Mouse (Mus musculus) hindbrain, embryonic 10.5 days (tissue): ENCODE measurements around the gene Nfkbil1. TPM values are rescaled to one million over a fixed set of nuclear protein-coding genes. Genes with fewer than 3 reads are reported as not detected.

Experiments
- DNase-seq: peaks from one replicate; pipeline ENCODE4 v3.0.0-alpha.2; 2017; ENCODE audit warnings: low spot score
- H3K27ac ChIP-seq: fragments of 300-500 bp; sonication (generic); 2 replicates; pipeline ENCODE4 v1.5.1; 2016; ENCODE audit warnings: mild to moderate bottlenecking, moderate library complexity
- H3K27me3 ChIP-seq: fragments of 300-500 bp; sonication (generic); 2 replicates; pipeline ENCODE4 v1.6.1; 2016; ENCODE audit warnings: mild to moderate bottlenecking; ENCODE audit not compliant: poor library complexity, insufficient read depth, severe bottlenecking
- H3K36me3 ChIP-seq: fragments of 300-500 bp; sonication (generic); 2 replicates; pipeline ENCODE4 v1.6.1; 2016; ENCODE audit warnings: mild to moderate bottlenecking, moderate library complexity
- H3K4me1 ChIP-seq: fragments of 300-500 bp; sonication (generic); replicated peaks from 2 replicates; pipeline ENCODE4 v1.6.1; 2016; ENCODE audit warnings: mild to moderate bottlenecking
- H3K4me3 ChIP-seq: fragments of 300-500 bp; sonication (generic); 2 replicates; pipeline ENCODE4 v1.5.1; 2016; ENCODE audit warnings: mild to moderate bottlenecking, moderate library complexity
- H3K9me3 ChIP-seq: fragments of 300-500 bp; sonication (generic); 2 replicates; pipeline ENCODE4 v1.6.1; 2016; ENCODE audit warnings: mild to moderate bottlenecking, moderate library complexity
- WGBS: fragments of 180-500 bp; shearing (Covaris S2); methylation state at CpG from one replicate; pipeline ENCODE4 v1.1.7; 2016; 5-methylcytosine and 5-hydroxymethylcytosine counted together
- polyA plus RNA-seq: library from polyadenylated mRNA; unstranded; fragments of >200 nt; fragmentation: Nextera tagmentation; extraction: Ambion mirVana; gene quantifications from 2 replicates; pipeline ENCODE4 v1.2.1, GENCODE M21; 2016

Nfkbil1 gene
- polyA plus RNA-seq, 1 experiment from 2014 or later, result 11.6 TPM

DNA sequence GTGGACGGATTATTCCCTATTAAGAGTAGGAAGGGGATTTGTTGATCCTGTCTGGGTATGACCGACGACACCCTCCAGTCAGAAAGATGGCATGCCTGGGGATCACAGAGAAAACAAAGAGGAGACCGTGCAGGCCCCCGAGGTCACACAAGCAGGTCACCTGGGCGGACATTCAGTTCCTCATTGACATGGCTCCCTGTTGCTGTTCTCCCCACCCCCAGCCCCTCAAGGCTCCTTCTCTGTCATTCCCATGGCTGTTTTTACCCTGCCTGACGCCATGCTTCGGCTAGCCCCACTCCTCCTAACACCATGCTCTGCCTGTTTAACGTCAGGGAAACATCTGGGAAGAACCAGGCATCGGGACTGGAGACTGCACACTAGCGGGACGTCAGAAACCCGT, 26.1 kb upstream of the Nfkbil1 start:
- H3K4me1 ChIP-seq, result peaks cover 26% of the 10 kb centered on the region
- H3K9me3 ChIP-seq, result no peaks in the 10 kb centered on the region
- 66% methylated on average over 13 of the region's 13 CpGs for WGBS
- no peaks in the 10 kb centered on the region for H3K36me3 ChIP-seq
- H3K27me3 ChIP-seq, result peaks cover 52% of the 10 kb centered on the region
- H3K4me3 ChIP-seq, result no peak overlapping the region
- no peak overlapping the region for H3K27ac ChIP-seq
- DNase-seq, result no peak

- H3K27me3 ChIP-seq, result peaks cover 40% of the 10 kb centered on the region
- 80% methylated on average over 4 of the region's 4 CpGs for WGBS
These were observed 24.0 kb upstream of the Nfkbil1 start for GRCm38 (mm10) chr17:35259621-35260020.

GRCm38 (mm10) chr17:35258492-35259478, 23.2 kb upstream of the Nfkbil1 start:
- 69% methylated on average over 13 of the region's 14 CpGs for WGBS
- no peak for DNase-seq

More at GRCm38 (mm10) chr17:35259621-35260020, 24.0 kb upstream of the Nfkbil1 start:
- Histone ChIP-seq H3K4me1 (peaks cover 26% of the 10 kb centered on the region), H3K27ac (no peak overlapping the region), H3K9me3 (no peaks in the 10 kb centered on the region), H3K4me3 (no peak overlapping the region), H3K36me3 (peaks cover 1% of the 10 kb centered on the region; the same call in 1 of the 2 replicates)
- no peak for DNase-seq

GRCm38 (mm10) chr17:35257824-35258491, 22.4 kb upstream of the Nfkbil1 start:
- 16% methylated on average over 17 of the region's 17 CpGs for WGBS
- peak; percentile 89 for DNase-seq
- Histone ChIP-seq H3K36me3 (peaks cover 18% of the 10 kb centered on the region), H3K27me3 (peaks cover 24% of the 10 kb centered on the region), H3K4me3 (peak overlapping the region; percentile 40), H3K9me3 (no peaks in the 10 kb centered on the region), H3K27ac (peak overlapping the region; percentile 47; the same call in 1 of the 2 replicates), H3K4me1 (peaks cover 13% of the 10 kb centered on the region)

More at GRCm38 (mm10) chr17:35258492-35259478, 23.2 kb upstream of the Nfkbil1 start:
- H3K4me3 ChIP-seq, result no peak overlapping the region
- peaks cover 21% of the 10 kb centered on the region for H3K4me1 ChIP-seq
- no peaks in the 10 kb centered on the region for H3K9me3 ChIP-seq
- peaks cover 32% of the 10 kb centered on the region for H3K27me3 ChIP-seq
- peaks cover 10% of the 10 kb centered on the region for H3K36me3 ChIP-seq
- no peak overlapping the region for H3K27ac ChIP-seq

GRCm38 (mm10) chr17:35257378-35257777, 21.8 kb upstream of the Nfkbil1 start:
- H3K4me1 ChIP-seq, result peaks cover 9% of the 10 kb centered on the region
- peaks cover 24% of the 10 kb centered on the region for H3K36me3 ChIP-seq
- no peaks in the 10 kb centered on the region for H3K9me3 ChIP-seq

GRCm38 (mm10) chr17:35255704-35256103, 20.1 kb upstream of the Nfkbil1 start:
- H3K4me3 ChIP-seq, result no peak overlapping the region
- 73% methylated on average over 4 of the region's 4 CpGs for WGBS
- DNase-seq, result no peak

More at GRCm38 (mm10) chr17:35257378-35257777, 21.8 kb upstream of the Nfkbil1 start:
- Histone ChIP-seq H3K4me3 (no peak overlapping the region), H3K27ac (no peak overlapping the region), H3K27me3 (peaks cover 18% of the 10 kb centered on the region)
- DNase-seq, result no peak
- WGBS, result 85% methylated on average over 1 of the region's 1 CpGs

GRCm38 (mm10) chr17:35255301-35255700, 19.7 kb upstream of the Nfkbil1 start:
- Histone ChIP-seq H3K4me1 (peaks cover 4% of the 10 kb centered on the region), H3K4me3 (no peak overlapping the region), H3K27me3 (peaks cover 8% of the 10 kb centered on the region; the same call in 1 of the 2 replicates), H3K9me3 (no peaks in the 10 kb centered on the region), H3K27ac (no peak overlapping the region), H3K36me3 (peaks cover 43% of the 10 kb centered on the region)
- WGBS, result 66% methylated on average over 3 of the region's 3 CpGs
- no peak for DNase-seq

More at GRCm38 (mm10) chr17:35255704-35256103, 20.1 kb upstream of the Nfkbil1 start:
- Histone ChIP-seq H3K27me3 (peaks cover 8% of the 10 kb centered on the region; the same call in 1 of the 2 replicates), H3K36me3 (peaks cover 39% of the 10 kb centered on the region), H3K4me1 (peaks cover 4% of the 10 kb centered on the region), H3K9me3 (no peaks in the 10 kb centered on the region), H3K27ac (no peak overlapping the region)

DNA sequence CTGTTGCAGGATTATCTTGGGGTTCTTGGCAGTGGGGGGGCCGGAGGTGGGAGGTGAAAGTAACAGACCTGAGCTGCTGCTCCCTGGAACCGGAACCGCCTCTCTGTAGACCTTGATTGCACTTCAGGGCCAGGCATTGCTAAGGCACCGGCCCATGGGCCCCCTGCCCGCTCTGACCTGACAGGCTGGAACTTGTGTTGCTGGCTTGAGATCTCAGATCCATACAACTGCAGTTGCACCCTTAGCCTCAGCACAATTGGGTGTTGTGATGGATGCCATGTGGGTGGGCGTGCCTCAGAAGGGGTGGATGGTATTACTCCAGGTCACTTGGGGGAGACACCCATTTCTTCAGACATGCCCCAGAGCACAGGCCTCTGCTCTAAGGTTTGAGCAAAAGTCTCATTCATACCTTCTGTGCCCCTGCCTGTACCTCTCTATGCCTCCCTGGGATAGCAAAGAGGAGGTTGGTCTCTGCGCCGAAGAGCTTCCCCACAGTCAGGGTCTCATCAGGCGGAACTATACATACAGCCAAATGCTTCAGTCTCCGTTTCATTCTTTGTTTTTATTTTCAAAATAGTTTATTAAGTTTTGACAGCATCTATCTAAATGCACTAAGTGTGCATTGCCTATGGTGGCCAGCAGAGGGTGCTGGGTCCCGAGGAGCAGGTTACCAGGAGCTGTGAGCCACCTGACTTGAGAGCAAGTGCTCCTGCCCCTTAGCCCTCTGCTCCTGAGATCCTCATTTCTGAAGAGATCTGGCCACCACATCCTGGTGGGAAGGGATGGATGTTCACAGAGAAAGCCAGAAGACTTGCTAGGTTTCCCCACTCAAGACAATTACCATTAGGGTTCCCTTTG, 18.9 kb upstream of the Nfkbil1 start:
- 60% methylated on average over 11 of the region's 11 CpGs for WGBS
- Histone ChIP-seq H3K27me3 (peaks cover 8% of the 10 kb centered on the region; the same call in 1 of the 2 replicates), H3K27ac (no peak overlapping the region), H3K4me3 (no peak overlapping the region), H3K9me3 (no peaks in the 10 kb centered on the region), H3K36me3 (peaks cover 52% of the 10 kb centered on the region), H3K4me1 (peaks cover 4% of the 10 kb centered on the region)
- peak; percentile 67 for DNase-seq

GRCm38 (mm10) chr17:35253293-35254093, 17.9 kb upstream of the Nfkbil1 start:
- peak; percentile 4 for DNase-seq
- no peak overlapping the region for H3K4me3 ChIP-seq
- no peak overlapping the region for H3K27ac ChIP-seq
- peaks cover 4% of the 10 kb centered on the region for H3K4me1 ChIP-seq
- WGBS, result 90% methylated on average over 32 of the region's 32 CpGs
- peaks cover 61% of the 10 kb centered on the region for H3K36me3 ChIP-seq
- H3K27me3 ChIP-seq, result peaks cover 8% of the 10 kb centered on the region; the same call in 1 of the 2 replicates
- no peaks in the 10 kb centered on the region for H3K9me3 ChIP-seq

- Histone ChIP-seq H3K27ac (no peak overlapping the region), H3K27me3 (peaks cover 6% of the 10 kb centered on the region; the same call in 1 of the 2 replicates), H3K4me3 (no peak overlapping the region), H3K36me3 (peaks cover 69% of the 10 kb centered on the region), H3K4me1 (peaks cover under 1% of the 10 kb centered on the region), H3K9me3 (no peaks in the 10 kb centered on the region)
- 90% methylated on average over 18 of the region's 18 CpGs for WGBS
- peak; percentile 15 for DNase-seq
These were observed 17.2 kb upstream of the Nfkbil1 start for GRCm38 (mm10) chr17:35252619-35253292.

DNA sequence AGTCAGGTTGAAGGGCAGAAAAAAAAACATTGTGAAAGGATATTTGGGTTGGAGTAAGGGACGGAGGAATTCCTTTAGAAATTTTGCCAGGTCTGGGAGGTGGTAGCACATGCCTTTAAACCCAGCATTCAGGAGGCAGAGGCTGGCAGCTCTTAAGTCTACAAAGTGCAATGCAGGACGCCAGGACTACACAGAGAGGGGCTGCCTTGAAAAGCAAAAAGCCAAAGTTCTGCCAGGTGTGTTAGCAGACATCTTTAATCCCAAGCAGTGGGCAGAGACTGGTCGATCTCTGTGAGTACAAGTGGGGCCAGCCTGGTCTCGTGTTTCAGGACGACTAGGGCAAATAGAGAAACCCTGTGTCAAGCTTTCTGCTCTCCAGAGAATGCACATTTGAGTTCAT, 16.4 kb upstream of the Nfkbil1 start:
- no peak overlapping the region for H3K4me3 ChIP-seq
- no peaks in the 10 kb centered on the region for H3K9me3 ChIP-seq
- H3K4me1 ChIP-seq, result no peaks in the 10 kb centered on the region
- DNase-seq, result no peak
- WGBS, result 87% methylated on average over 5 of the region's 5 CpGs
- no peak overlapping the region for H3K27ac ChIP-seq
- 0 out of 2 replicates have a peak, but pooled peaks cover 5% of the 10 kb centered on the region for H3K27me3 ChIP-seq
- peaks cover 77% of the 10 kb centered on the region for H3K36me3 ChIP-seq
